Mouse (Mus musculus) myocyte (in vitro differentiated cells): ENCODE results near the gene Prrc2b.

Experiments used
- MAX ChIP-seq: IDR thresholded peaks from one replicate; pipeline ENCODE4 v1.6.1; 2011; ENCODE audit warnings: low read depth, mild to moderate bottlenecking, control low read depth
- POLR2A ChIP-seq: IDR thresholded peaks from one replicate; pipeline ENCODE4 v1.6.1; 2011; ENCODE audit warnings: low read depth, mild to moderate bottlenecking, control low read depth, moderate library complexity; ENCODE audit not compliant: insufficient read length
- TCF3 ChIP-seq: IDR thresholded peaks from one replicate; pipeline ENCODE4 v1.6.1; 2011; ENCODE audit warnings: low read depth, control low read depth; ENCODE audit not compliant: insufficient read length

- TF ChIP-seq MAX = no peak
- TF ChIP-seq POLR2A = no peak
- TF ChIP-seq TCF3 = no peak
These were observed 29.1 kb upstream of the Prrc2b start for GRCm38 (mm10) chr2:32121785-32122184.
